ENCODE assay signal across 13 mouse cellular contexts in genomic region chr7:80789061-80789460, GRCm38 (mm10). TPM values are rescaled to one million over a fixed set of nuclear protein-coding genes. Genes with fewer than 3 reads are reported as not detected.
A peak's percentile ranks its signal among the peaks of the same experiment; 100 is the strongest.
DNase-seq lines count a peak whose midpoint lies in the region; ATAC-seq and TF ChIP-seq lines count a peak whose summit lies in the region.
"Had no signal": no experiment of that assay in that cellular context is flagged by ENCODE, and none has a peak within 500 bp of the region (broad histone marks: within the 10 kb centered on the region; RNA-seq: fewer than 3 reads in every experiment).

No protein-coding gene starts in this region.

- no peak overlapping the region for H3K4me2 ChIP-seq in kidney, postnatal 0 days (ENCODE audit: low read length)
- H3K4me2 ChIP-seq in intestine, embryonic 16.5 days (ENCODE audit: low read depth, low read length) = no peak overlapping the region
- H3K4me2 ChIP-seq in stomach, embryonic 14.5 days (replicated peaks; ENCODE audit: low read depth, low read length) = no peak overlapping the region
- H3K4me2 ChIP-seq in midbrain, embryonic 16.5 days (ENCODE audit: low read length) = no peak overlapping the region
- H3K4me2 ChIP-seq: embryonic facial prominence, embryonic 13.5 days; liver, embryonic 13.5 days; neural tube, embryonic 13.5 days had no signal

- no peak overlapping the region for H3K9ac ChIP-seq in kidney, postnatal 0 days (ENCODE audit: low read depth, low read length)
- H3K9ac ChIP-seq in intestine, embryonic 16.5 days (ENCODE audit: low read depth, low read length) = no peak overlapping the region
- no peak overlapping the region for H3K9ac ChIP-seq in stomach, embryonic 14.5 days (replicated peaks; ENCODE audit: low read depth, low read length)
- H3K9ac ChIP-seq in midbrain, embryonic 16.5 days (ENCODE audit: low read depth, low read length) = no peak overlapping the region
- H3K9ac ChIP-seq: embryonic facial prominence, embryonic 13.5 days; liver, embryonic 13.5 days; neural tube, embryonic 13.5 days had no signal

- no peak for TF ChIP-seq CTCF in kidney, postnatal 0 days (IDR thresholded peaks at IDR 0.05; ENCODE audit: low read depth)
- no peak for TF ChIP-seq CTCF in kidney, adult 2 months (conservative IDR thresholded peaks at IDR 0.05; ENCODE audit: insufficient read depth, insufficient read length, low read depth, low read length)

- no peak overlapping the region for H3K4me3 ChIP-seq in kidney, postnatal 0 days (replicated peaks; ENCODE audit: low read depth, low read length)
- no peak overlapping the region for H3K4me3 ChIP-seq in intestine, embryonic 16.5 days (ENCODE audit: low read length)
- H3K4me3 ChIP-seq in stomach, embryonic 14.5 days (ENCODE audit: low read depth, low read length) = no peak overlapping the region
- H3K4me3 ChIP-seq in midbrain, embryonic 16.5 days (ENCODE audit: low read depth, low read length) = no peak overlapping the region
- H3K4me3 ChIP-seq in kidney, adult 2 months (ENCODE audit: insufficient read depth, low read depth, low read length) = no peak overlapping the region
- H3K4me3 ChIP-seq: embryonic facial prominence, embryonic 13.5 days; liver, embryonic 13.5 days; neural tube, embryonic 13.5 days had no signal

- H3K27me3 ChIP-seq in kidney, postnatal 0 days (ENCODE audit: insufficient read depth, low read length) = no peaks in the 10 kb centered on the region
- H3K27me3 ChIP-seq in intestine, embryonic 16.5 days (replicated peaks; ENCODE audit: control insufficient read depth, insufficient read depth, low read length) = no peaks in the 10 kb centered on the region
- no peaks in the 10 kb centered on the region for H3K27me3 ChIP-seq in stomach, embryonic 14.5 days (ENCODE audit: control insufficient read depth, insufficient read depth, low read length)
- H3K27me3 ChIP-seq in midbrain, embryonic 16.5 days (ENCODE audit: control insufficient read depth, insufficient read depth, low read depth, low read length) = no peaks in the 10 kb centered on the region
- H3K27me3 ChIP-seq in kidney, adult 2 months (replicated peaks; ENCODE audit: control insufficient read depth, insufficient read depth, low read length) = no peaks in the 10 kb centered on the region
- H3K27me3 ChIP-seq: embryonic facial prominence, embryonic 13.5 days; liver, embryonic 13.5 days; neural tube, embryonic 13.5 days; Patski had no signal

- ATAC-seq in kidney, postnatal 0 days (replicated peaks; ENCODE audit: low FRiP score, low read depth) = no peak
- ATAC-seq in intestine, embryonic 16.5 days = peak; percentile 61; the same call in 1 of the 2 replicates
- peak; percentile 70 for ATAC-seq in stomach, embryonic 14.5 days (ENCODE audit: insufficient number of reproducible peaks, insufficient read depth, low FRiP score, low read depth)
- no peak for ATAC-seq in midbrain, embryonic 16.5 days
- ATAC-seq: Patski had no signal

- peaks cover 29% of the 10 kb centered on the region for H3K4me1 ChIP-seq in kidney, postnatal 0 days (replicated peaks; ENCODE audit: insufficient read depth, low read length)
- peaks cover 22% of the 10 kb centered on the region for H3K4me1 ChIP-seq in intestine, embryonic 16.5 days (ENCODE audit: control insufficient read depth, insufficient read depth, low read length)
- H3K4me1 ChIP-seq in stomach, embryonic 14.5 days (ENCODE audit: control insufficient read depth, insufficient read depth, low read length) = peaks cover 14% of the 10 kb centered on the region; the same call in 1 of the 2 replicates
- H3K4me1 ChIP-seq in midbrain, embryonic 16.5 days (ENCODE audit: control insufficient read depth, insufficient read depth, low read length) = peaks cover 2% of the 10 kb centered on the region
- peaks cover 19% of the 10 kb centered on the region for H3K4me1 ChIP-seq in kidney, adult 2 months (ENCODE audit: control insufficient read depth, insufficient read depth, low read length)

- no peaks in the 10 kb centered on the region for H3K9me3 ChIP-seq in kidney, postnatal 0 days (replicated peaks; ENCODE audit: low read length)
- no peaks in the 10 kb centered on the region for H3K9me3 ChIP-seq in intestine, embryonic 16.5 days (ENCODE audit: control insufficient read depth, low read length)
- H3K9me3 ChIP-seq in stomach, embryonic 14.5 days (ENCODE audit: control insufficient read depth, low read depth, low read length) = no peaks in the 10 kb centered on the region
- H3K9me3 ChIP-seq in midbrain, embryonic 16.5 days (replicated peaks; ENCODE audit: control insufficient read depth, low read length, poor library complexity, severe bottlenecking) = no peaks in the 10 kb centered on the region
- H3K9me3 ChIP-seq: neural tube, embryonic 13.5 days had no signal

- no peak for TF ChIP-seq POLR2A in kidney, adult 2 months (IDR thresholded peaks at IDR 0.05; ENCODE audit: low read depth, low read length)

- peak; percentile 81 for DNase-seq in kidney, postnatal 0 days (ENCODE audit: low spot score)
- DNase-seq in kidney, postnatal 10 days = no peak
- peak; percentile 50 for DNase-seq in T-cell, adult 2 months (ENCODE audit: low spot score)
- DNase-seq in spleen, adult 18-20 months = no peak
- no peak for DNase-seq in kidney, adult 2 months
- DNase-seq: gastrocnemius, postnatal 14 days; liver, embryonic 13.5 days had no signal

- WGBS in kidney, postnatal 0 days = 0% methylated on average over 1 of the region's 1 CpGs
- 9% methylated on average over 1 of the region's 1 CpGs for WGBS in intestine, embryonic 16.5 days
- 9% methylated on average over 1 of the region's 1 CpGs for WGBS in stomach, embryonic 14.5 days
- WGBS in midbrain, embryonic 16.5 days = 70% methylated on average over 1 of the region's 1 CpGs
- WGBS in kidney, adult 2 months = 16% methylated on average over 1 of the region's 1 CpGs

- no peaks in the 10 kb centered on the region for H3K36me3 ChIP-seq in kidney, postnatal 0 days (ENCODE audit: insufficient read depth, low read length)
- H3K36me3 ChIP-seq in intestine, embryonic 16.5 days (ENCODE audit: control insufficient read depth, insufficient read depth, low read length) = peaks cover 3% of the 10 kb centered on the region; the same call in 1 of the 2 replicates
- H3K36me3 ChIP-seq in stomach, embryonic 14.5 days (ENCODE audit: control insufficient read depth, insufficient read depth, low read length) = no peaks in the 10 kb centered on the region
- H3K36me3 ChIP-seq in midbrain, embryonic 16.5 days (ENCODE audit: control insufficient read depth, insufficient read depth, low read length) = peaks cover 4% of the 10 kb centered on the region; the same call in 1 of the 2 replicates
- no peaks in the 10 kb centered on the region for H3K36me3 ChIP-seq in kidney, adult 2 months (ENCODE audit: control insufficient read depth, insufficient read depth, low read length)

- H3K27ac ChIP-seq in kidney, postnatal 0 days = peak overlapping the region; percentile 77; the same call in 1 of the 2 replicates
- no peak overlapping the region for H3K27ac ChIP-seq in intestine, embryonic 16.5 days (ENCODE audit: low read length)
- H3K27ac ChIP-seq in stomach, embryonic 14.5 days (ENCODE audit: low read length) = peak overlapping the region; percentile 85; the same call in 1 of the 2 replicates
- H3K27ac ChIP-seq in midbrain, embryonic 16.5 days (ENCODE audit: low read length) = no peak overlapping the region
- no peak overlapping the region for H3K27ac ChIP-seq in kidney, adult 2 months (ENCODE audit: insufficient read depth, low read depth, low read length)
- H3K27ac ChIP-seq: embryonic facial prominence, embryonic 13.5 days; liver, embryonic 13.5 days; neural tube, embryonic 13.5 days had no signal

RNA-seq across cellular contexts. Expression of gene Iqgap1, which starts 36.7 kb away (rescaled TPM):
- 77.0 and 83.7 TPM in 2 replicates for polyA plus RNA-seq in kidney, postnatal 0 days (2015; fragmentation: Nextera tagmentation; extraction: Ambion mirVana)
- polyA plus RNA-seq in intestine, embryonic 16.5 days (2015; fragmentation: Nextera tagmentation; extraction: Ambion mirVana) = 64.3 and 66.2 TPM in 2 replicates
- polyA plus RNA-seq in stomach, embryonic 14.5 days (2014; fragmentation: Nextera tagmentation; extraction: Ambion mirVana) = 94.3 and 99.9 TPM in 2 replicates
- polyA plus RNA-seq in midbrain, embryonic 16.5 days (2015; fragmentation: Nextera tagmentation; extraction: Ambion mirVana) = 17.5 and 21.2 TPM in 2 replicates
- 38.1 and 42.0 TPM in 2 replicates for polyA plus RNA-seq in kidney, adult 2 months (2012; rRNA removed)

Comparison
In these comparisons a context has a peak if more than half of its experiments do, and no peak if none do; other contexts are left out.
1. DNase-seq: peak in kidney, postnatal 0 days (single experiment) and T-cell, adult 2 months (single experiment); none in kidney, postnatal 10 days (single experiment), spleen, adult 18-20 months (0 of 2) and kidney, adult 2 months (single experiment).
2. H3K27ac ChIP-seq: peak in kidney, postnatal 0 days (single experiment) and stomach, embryonic 14.5 days (single experiment); none in intestine, embryonic 16.5 days (single experiment), midbrain, embryonic 16.5 days (single experiment) and kidney, adult 2 months (single experiment).
3. ATAC-seq: peak in intestine, embryonic 16.5 days (single experiment) and stomach, embryonic 14.5 days (single experiment); none in kidney, postnatal 0 days (single experiment) and midbrain, embryonic 16.5 days (single experiment).